Mouse (Mus musculus) midbrain, embryonic 15.5 days (tissue): ENCODE results near the gene Aldh3b2. TPM values are rescaled to one million over a fixed set of nuclear protein-coding genes. Genes with fewer than 3 reads are reported as not detected.

Source experiments
- ATAC-seq: fragments of 200-750 bp; cut with Nextera tagmentation; replicated peaks from 2 replicates; pipeline ENCODE4 v1.8.0; 2017; ENCODE audit warnings: moderate TSS enrichment
- H3K27ac ChIP-seq: fragments of 300-500 bp; sonication (generic); 2 replicates; pipeline ENCODE4 v1.5.1; 2015; ENCODE audit warnings: mild to moderate bottlenecking, inconsistent platforms
- H3K27me3 ChIP-seq: fragments of 300-500 bp; sonication (generic); replicated peaks from 2 replicates; pipeline ENCODE4 v1.6.1; 2015; ENCODE audit warnings: inconsistent platforms
- H3K36me3 ChIP-seq: fragments of 300-500 bp; sonication (generic); replicated peaks from 2 replicates; pipeline ENCODE4 v1.6.1; 2015; ENCODE audit warnings: inconsistent platforms
- H3K4me1 ChIP-seq: fragments of 300-500 bp; sonication (generic); 2 replicates; pipeline ENCODE4 v1.6.1; 2015; ENCODE audit warnings: inconsistent platforms
- H3K4me2 ChIP-seq: fragments of 300-500 bp; sonication (generic); 2 replicates; pipeline ENCODE4 v1.6.1; 2015; ENCODE audit warnings: inconsistent platforms, mild to moderate bottlenecking, moderate library complexity
- H3K4me3 ChIP-seq: fragments of 300-500 bp; sonication (generic); 2 replicates; pipeline ENCODE4 v1.5.1; 2015; ENCODE audit warnings: mild to moderate bottlenecking, inconsistent platforms
- H3K9ac ChIP-seq: fragments of 300-500 bp; sonication (generic); 2 replicates; pipeline ENCODE4 v1.6.1; 2015; ENCODE audit warnings: mild to moderate bottlenecking, inconsistent platforms
- H3K9me3 ChIP-seq: fragments of 300-500 bp; sonication (generic); 2 replicates; pipeline ENCODE4 v1.6.1; 2016; ENCODE audit warnings: inconsistent platforms
- WGBS: fragments of 180-500 bp; shearing (Covaris S2); methylation state at CpG from one replicate; pipeline ENCODE4 v1.1.7; 2015; ENCODE audit warnings: mixed read lengths; 5-methylcytosine and 5-hydroxymethylcytosine counted together
- polyA plus RNA-seq: library from polyadenylated mRNA; unstranded; fragments of >200 nt; fragmentation: Nextera tagmentation; extraction: Ambion mirVana; gene quantifications from 2 replicates; pipeline ENCODE4 v1.2.1, GENCODE M21; 2015

The Aldh3b2 gene
- 0.43 and 0.67 TPM in 2 replicates for polyA plus RNA-seq

- Histone ChIP-seq H3K9ac (no peak within 1 kb of the TSS), H3K4me2 (no peak within 1 kb of the TSS), H3K27me3 (no peaks in the 10 kb centered on the region), H3K4me3 (no peak within 1 kb of the TSS), H3K36me3 (no peaks in the 10 kb centered on the region), H3K27ac (no peak within 1 kb of the TSS), H3K4me1 (no peaks in the 10 kb centered on the region), H3K9me3 (no peaks in the 10 kb centered on the region)
- no peak for ATAC-seq
- WGBS, result 55% methylated on average over 9 of the region's 9 CpGs
Measured at GRCm38 (mm10) chr19:3972229-3972628, at the start of gene Aldh3b2. Aldh3b2 (plus strand) TSS chr19:3972328.

GRCm38 (mm10) chr19:3922661-3923371 is 49.3 kb upstream of the Aldh3b2 start:
- Histone ChIP-seq H3K27ac (no peak overlapping the region), H3K4me2 (no peak overlapping the region), H3K4me1 (no peaks in the 10 kb centered on the region), H3K27me3 (no peaks in the 10 kb centered on the region), H3K9ac (no peak overlapping the region), H3K9me3 (no peaks in the 10 kb centered on the region), H3K4me3 (no peak overlapping the region), H3K36me3 (no peaks in the 10 kb centered on the region)
- ATAC-seq, result no peak
- WGBS, result 52% methylated on average over 10 of the region's 10 CpGs

- Histone ChIP-seq H3K9me3 (no peaks in the 10 kb centered on the region), H3K4me3 (no peak overlapping the region), H3K4me1 (no peaks in the 10 kb centered on the region), H3K4me2 (no peak overlapping the region), H3K27ac (no peak overlapping the region), H3K36me3 (no peaks in the 10 kb centered on the region), H3K9ac (no peak overlapping the region), H3K27me3 (no peaks in the 10 kb centered on the region)
- 53% methylated on average over 13 of the region's 13 CpGs for WGBS
- ATAC-seq, result no peak
Measured at GRCm38 (mm10) chr19:3923586-3923985, 48.5 kb upstream of the Aldh3b2 start.

GRCm38 (mm10) chr19:3924190-3924589 is 47.9 kb upstream of the Aldh3b2 start:
- no peak overlapping the region for H3K4me3 ChIP-seq
- 79% methylated on average over 8 of the region's 8 CpGs for WGBS
- no peak for ATAC-seq
- no peaks in the 10 kb centered on the region for H3K36me3 ChIP-seq
- peaks cover 2% of the 10 kb centered on the region; the same call in 1 of the 2 replicates for H3K4me1 ChIP-seq
- H3K27ac ChIP-seq, result no peak overlapping the region
- H3K9me3 ChIP-seq, result no peaks in the 10 kb centered on the region
- no peak overlapping the region for H3K4me2 ChIP-seq
- H3K9ac ChIP-seq, result no peak overlapping the region
- H3K27me3 ChIP-seq, result no peaks in the 10 kb centered on the region

- ATAC-seq, result no peak
- Histone ChIP-seq H3K4me3 (no peak overlapping the region), H3K27ac (no peak overlapping the region), H3K9me3 (no peaks in the 10 kb centered on the region), H3K27me3 (no peaks in the 10 kb centered on the region), H3K9ac (no peak overlapping the region), H3K4me1 (peaks cover 8% of the 10 kb centered on the region; the same call in 1 of the 2 replicates), H3K4me2 (no peak overlapping the region), H3K36me3 (no peaks in the 10 kb centered on the region)
- 96% methylated on average over 7 of the region's 7 CpGs for WGBS
Measured at GRCm38 (mm10) chr19:3924868-3925267, 47.3 kb upstream of the Aldh3b2 start.

GRCm38 (mm10) chr19:3925859-3926258 is 46.3 kb upstream of the Aldh3b2 start:
- no peaks in the 10 kb centered on the region for H3K36me3 ChIP-seq
- no peak overlapping the region for H3K9ac ChIP-seq
- H3K4me3 ChIP-seq, result no peak overlapping the region
- no peak overlapping the region for H3K27ac ChIP-seq
- H3K4me2 ChIP-seq, result no peak overlapping the region
- no peaks in the 10 kb centered on the region for H3K9me3 ChIP-seq
- H3K4me1 ChIP-seq, result peaks cover 8% of the 10 kb centered on the region; the same call in 1 of the 2 replicates
- no peaks in the 10 kb centered on the region for H3K27me3 ChIP-seq
- ATAC-seq, result no peak
- 74% methylated on average over 6 of the region's 6 CpGs for WGBS

GRCm38 (mm10) chr19:3926279-3926678 is 45.8 kb upstream of the Aldh3b2 start:
- Histone ChIP-seq H3K27me3 (no peaks in the 10 kb centered on the region), H3K9me3 (no peaks in the 10 kb centered on the region), H3K4me2 (no peak overlapping the region), H3K4me3 (no peak overlapping the region), H3K9ac (no peak overlapping the region), H3K36me3 (no peaks in the 10 kb centered on the region), H3K4me1 (peaks cover 8% of the 10 kb centered on the region; the same call in 1 of the 2 replicates), H3K27ac (no peak overlapping the region)
- WGBS, result 72% methylated on average over 3 of the region's 3 CpGs
- ATAC-seq, result no peak

- ATAC-seq, result no peak
- no peak overlapping the region for H3K27ac ChIP-seq
- H3K9me3 ChIP-seq, result no peaks in the 10 kb centered on the region
- 56% methylated on average over 6 of the region's 6 CpGs for WGBS
- no peak overlapping the region for H3K9ac ChIP-seq
- peaks cover 8% of the 10 kb centered on the region; the same call in 1 of the 2 replicates for H3K4me1 ChIP-seq
- no peak overlapping the region for H3K4me3 ChIP-seq
- H3K36me3 ChIP-seq, result no peaks in the 10 kb centered on the region
- no peak overlapping the region for H3K4me2 ChIP-seq
- no peaks in the 10 kb centered on the region for H3K27me3 ChIP-seq
Measured at GRCm38 (mm10) chr19:3926685-3927084, 45.4 kb upstream of the Aldh3b2 start.

- Histone ChIP-seq H3K27ac (no peak overlapping the region), H3K36me3 (no peaks in the 10 kb centered on the region), H3K4me3 (no peak overlapping the region), H3K9ac (no peak overlapping the region), H3K4me1 (peaks cover 8% of the 10 kb centered on the region; the same call in 1 of the 2 replicates), H3K4me2 (no peak overlapping the region), H3K27me3 (no peaks in the 10 kb centered on the region), H3K9me3 (no peaks in the 10 kb centered on the region)
- no peak for ATAC-seq
- WGBS, result 97% methylated on average over 4 of the region's 4 CpGs
Measured at GRCm38 (mm10) chr19:3927989-3928388, 44.1 kb upstream of the Aldh3b2 start.

- Histone ChIP-seq H3K9me3 (no peaks in the 10 kb centered on the region), H3K4me3 (no peak overlapping the region), H3K4me1 (peaks cover 8% of the 10 kb centered on the region; the same call in 1 of the 2 replicates), H3K36me3 (no peaks in the 10 kb centered on the region), H3K27me3 (no peaks in the 10 kb centered on the region), H3K9ac (no peak overlapping the region), H3K27ac (no peak overlapping the region), H3K4me2 (no peak overlapping the region)
- ATAC-seq, result no peak
- 79% methylated on average over 4 of the region's 4 CpGs for WGBS
Measured at GRCm38 (mm10) chr19:3928779-3929178, 43.3 kb upstream of the Aldh3b2 start.

- Histone ChIP-seq H3K9me3 (no peaks in the 10 kb centered on the region), H3K4me1 (peaks cover 8% of the 10 kb centered on the region; the same call in 1 of the 2 replicates), H3K27me3 (no peaks in the 10 kb centered on the region), H3K27ac (peak within 1 kb of the TSS; percentile 43), H3K4me2 (no peak within 1 kb of the TSS), H3K4me3 (no peak within 1 kb of the TSS), H3K9ac (no peak within 1 kb of the TSS), H3K36me3 (no peaks in the 10 kb centered on the region)
- 61% methylated on average over 12 of the region's 12 CpGs for WGBS
- ATAC-seq, result peak; percentile 60; the same call in 1 of the 2 replicates
Measured at GRCm38 (mm10) chr19:3929211-3929941, 42.8 kb upstream of the Aldh3b2 start, which contains the start of gene Aldh3b1. Aldh3b1 (minus strand) TSS chr19:3929808.

- Histone ChIP-seq H3K4me2 (no peak overlapping the region), H3K4me1 (peaks cover 11% of the 10 kb centered on the region), H3K27ac (peak overlapping the region; percentile 43; the same call in 1 of the 2 replicates), H3K9me3 (no peaks in the 10 kb centered on the region), H3K36me3 (no peaks in the 10 kb centered on the region), H3K9ac (no peak overlapping the region), H3K27me3 (peaks cover 6% of the 10 kb centered on the region; the same call in 1 of the 2 replicates), H3K4me3 (no peak overlapping the region)
- ATAC-seq, result no peak
- 72% methylated on average over 21 of the region's 21 CpGs for WGBS
Measured at GRCm38 (mm10) chr19:3930262-3931057, 41.7 kb upstream of the Aldh3b2 start.
